Mouse (Mus musculus): ENCODE results near the gene Ccng2.

- TF ChIP-seq POLR2A (IDR thresholded peaks at IDR 0.05; ENCODE audit: extremely low read depth, insufficient read depth, low read length) (no peak), CTCF (IDR thresholded peaks at IDR 0.05; ENCODE audit: low read depth, low read length) (no peak)
Observed at GRCm38 (mm10) chr5:93282446-93283107, 15.5 kb downstream of the Ccng2 start.
